Mouse (Mus musculus) lung, adult 2 months (tissue): ENCODE measurements around the gene Gfod1.

ENCODE experiments used
- CTCF ChIP-seq: fragments of 200-500 bp; IDR thresholded peaks from 2 replicates; pipeline ENCODE4 v1.5.1; 2011; ENCODE audit warnings: mild to moderate bottlenecking, low read length, control low read depth; ENCODE audit not compliant: insufficient read depth
- POLR2A ChIP-seq: fragments of 200-500 bp; IDR thresholded peaks from 2 replicates; pipeline ENCODE4 v1.6.1; 2011; ENCODE audit warnings: low read depth, mild to moderate bottlenecking, control low read depth, low read length, borderline replicate concordance; ENCODE audit errors: extremely low read depth

GRCm38 (mm10) chr13:43201033-43201432 is 102.9 kb downstream of the Gfod1 start:
- TF ChIP-seq CTCF (peak; percentile 59), POLR2A (no peak)
